Mouse (Mus musculus): Measurements from ENCODE around the gene Obsl1. TPM values are rescaled to one million over a fixed set of nuclear protein-coding genes. Genes with fewer than 3 reads are reported as not detected.

The Obsl1 gene
- polyA plus RNA-seq (2014; fragmentation: Illumina TruSeq; extraction: RNeasy Lipid Tissue Mini Kit (QIAGEN cat#74804); ENCODE audit: low read depth, low replicate concordance), result not detected

DNA sequence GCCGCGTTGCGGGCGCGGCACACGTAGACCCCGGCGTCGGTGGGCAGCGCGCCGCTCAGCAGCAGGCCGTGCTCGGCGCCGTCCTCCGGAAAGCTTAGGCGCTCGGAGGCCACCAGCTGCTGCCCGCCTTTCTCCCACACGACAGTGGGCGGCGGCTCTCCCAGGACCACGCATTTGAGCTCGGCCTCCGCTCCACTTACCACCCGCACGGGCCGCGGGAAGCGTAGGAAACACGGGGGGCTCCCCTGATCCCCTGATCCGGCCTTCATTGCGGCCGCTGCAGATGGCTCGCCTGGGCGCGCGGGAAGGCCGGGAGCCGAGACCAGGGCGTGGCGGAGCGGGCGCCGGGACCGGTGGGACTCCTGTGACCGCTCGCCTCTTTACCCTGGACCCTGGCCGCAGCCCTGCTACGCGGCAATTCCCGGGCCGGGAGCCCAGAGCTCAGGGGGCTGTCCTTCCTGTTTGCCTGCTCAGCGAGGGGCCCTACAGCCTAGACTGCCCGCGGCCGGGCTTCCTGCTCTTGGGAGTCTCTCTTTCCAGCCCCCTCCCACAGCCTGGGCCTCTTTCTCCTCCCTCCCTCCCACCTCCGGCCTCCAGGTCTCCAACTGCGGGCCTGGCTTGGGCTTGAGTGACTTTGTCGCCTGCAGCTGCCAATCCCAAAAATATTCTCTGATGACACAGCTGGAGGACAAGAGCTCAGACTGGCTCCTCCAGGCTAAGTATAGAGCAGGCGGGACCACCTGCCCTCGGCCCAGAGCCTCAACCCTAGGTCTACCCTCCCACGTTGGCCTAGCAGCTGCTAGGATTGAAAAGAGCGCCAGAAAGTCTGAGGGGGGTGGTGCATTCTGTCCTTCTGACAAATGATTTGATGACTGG, at the start of gene Obsl1:
Obsl1 (minus strand) TSS at position 497 of the 876 bp plus-strand sequence.

DNA sequence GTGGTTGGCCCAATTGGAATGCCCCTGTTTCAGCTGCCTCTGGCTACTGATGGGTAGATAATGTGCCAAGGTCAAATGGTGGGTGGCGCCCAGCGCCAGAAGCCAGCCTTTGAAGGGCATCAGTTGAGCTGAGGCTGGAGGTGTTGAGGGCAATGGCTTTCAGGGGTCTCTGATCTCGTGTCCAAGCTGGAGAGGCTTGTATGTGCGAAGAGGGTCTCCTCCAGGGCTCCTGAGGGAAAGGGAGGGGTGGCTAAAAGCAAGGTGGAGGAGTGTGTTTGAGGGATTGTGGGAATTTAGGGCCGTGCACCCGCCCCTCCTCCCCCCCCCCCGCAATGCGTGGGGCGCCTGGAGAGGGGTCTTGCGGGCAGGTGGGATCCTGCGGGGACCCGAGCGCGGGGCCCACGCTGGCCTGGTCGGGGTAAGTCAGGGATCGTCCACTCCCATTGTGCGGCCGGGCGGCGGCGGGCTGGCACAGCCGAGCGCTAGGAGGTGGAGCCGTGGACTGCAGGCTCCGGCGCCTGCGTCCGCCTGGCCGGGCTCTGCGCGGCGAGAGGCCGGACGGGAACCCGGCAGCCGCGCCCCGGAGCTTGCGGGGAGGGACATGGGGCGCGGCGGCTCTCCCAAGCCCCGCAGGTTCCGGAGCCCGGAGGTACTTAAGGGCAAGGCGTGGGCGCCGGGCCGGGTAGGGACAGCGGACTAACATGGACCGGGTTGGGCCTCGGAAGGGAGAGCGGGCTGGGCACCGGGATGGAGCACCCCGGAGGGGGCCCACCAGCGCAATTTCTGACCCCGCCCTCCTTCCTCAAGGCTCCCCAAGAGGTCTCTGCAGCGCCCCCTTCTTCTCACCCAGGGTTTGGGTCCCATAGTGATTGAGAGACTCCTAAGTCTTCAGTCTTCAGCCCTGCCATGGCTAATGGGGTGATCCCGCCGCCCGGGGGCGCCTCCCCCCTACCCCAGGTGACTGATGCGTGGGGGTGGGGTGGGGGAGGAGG, 40.0 kb upstream of the Obsl1 start, which contains the start of gene Slc4a3:
Slc4a3 (plus strand) TSS at position 302 of the 992 bp plus-strand sequence.

DNA sequence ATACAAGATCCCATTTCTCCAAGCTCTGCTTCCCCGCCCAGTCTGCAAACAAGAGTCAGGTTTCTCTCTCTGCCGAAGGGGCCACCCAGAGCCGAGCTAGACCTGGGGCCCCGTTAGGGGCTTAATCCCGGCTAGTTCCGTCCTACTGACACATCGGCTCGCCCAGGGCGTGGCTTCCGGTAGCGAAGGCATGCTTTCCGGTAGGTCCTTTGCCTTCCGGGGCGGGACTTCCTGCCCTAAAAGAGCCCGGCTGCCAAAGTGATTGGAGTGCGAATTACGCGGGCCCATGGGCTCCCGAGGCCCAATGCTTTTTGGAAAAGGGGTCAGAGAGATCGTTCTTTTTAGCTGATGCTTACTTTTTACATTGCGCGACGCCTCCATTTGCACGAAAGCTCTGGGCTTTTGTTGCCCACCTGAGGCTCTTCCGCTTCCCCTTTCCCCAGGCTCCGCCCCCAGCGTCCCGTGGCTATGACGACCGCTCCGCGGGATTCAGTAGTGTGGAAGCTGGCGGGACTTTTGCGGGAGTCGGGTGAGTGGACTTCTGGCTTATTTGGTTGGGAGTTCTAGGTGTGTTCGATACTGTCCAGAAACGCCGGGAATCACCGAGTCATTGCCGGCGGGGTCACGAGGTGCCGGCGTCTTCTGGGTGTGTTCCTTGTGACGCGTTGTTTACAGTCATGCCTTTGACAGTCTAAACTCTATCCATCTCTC, 15.2 kb upstream of the Obsl1 start, which contains the start of gene Stk11ip:
Stk11ip (plus strand) TSS at position 209 of the 711 bp plus-strand sequence.

DNA sequence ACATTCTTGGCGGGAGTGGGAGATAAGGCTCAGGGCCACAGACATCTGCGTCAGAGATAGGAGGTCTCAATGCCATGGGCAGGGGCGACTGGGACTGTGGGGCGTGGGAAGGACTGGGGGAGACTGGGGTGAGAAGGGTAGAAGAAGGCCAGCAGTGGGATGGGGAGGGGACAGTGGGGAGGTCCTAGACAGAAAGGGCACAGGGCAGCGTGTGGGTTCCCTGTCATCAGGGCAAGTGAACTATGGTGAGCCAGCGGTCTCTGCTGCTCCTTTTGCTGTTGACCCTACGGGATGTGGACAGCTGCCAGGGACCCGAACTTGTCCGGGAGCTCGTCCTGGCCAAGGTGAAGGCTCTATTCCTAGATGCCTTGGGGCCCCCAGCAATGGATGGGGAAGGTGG, 754 bp upstream of the Obsl1 start, which contains the start of gene Inha:
Inha (plus strand) TSS at position 72 of the 400 bp plus-strand sequence.

DNA sequence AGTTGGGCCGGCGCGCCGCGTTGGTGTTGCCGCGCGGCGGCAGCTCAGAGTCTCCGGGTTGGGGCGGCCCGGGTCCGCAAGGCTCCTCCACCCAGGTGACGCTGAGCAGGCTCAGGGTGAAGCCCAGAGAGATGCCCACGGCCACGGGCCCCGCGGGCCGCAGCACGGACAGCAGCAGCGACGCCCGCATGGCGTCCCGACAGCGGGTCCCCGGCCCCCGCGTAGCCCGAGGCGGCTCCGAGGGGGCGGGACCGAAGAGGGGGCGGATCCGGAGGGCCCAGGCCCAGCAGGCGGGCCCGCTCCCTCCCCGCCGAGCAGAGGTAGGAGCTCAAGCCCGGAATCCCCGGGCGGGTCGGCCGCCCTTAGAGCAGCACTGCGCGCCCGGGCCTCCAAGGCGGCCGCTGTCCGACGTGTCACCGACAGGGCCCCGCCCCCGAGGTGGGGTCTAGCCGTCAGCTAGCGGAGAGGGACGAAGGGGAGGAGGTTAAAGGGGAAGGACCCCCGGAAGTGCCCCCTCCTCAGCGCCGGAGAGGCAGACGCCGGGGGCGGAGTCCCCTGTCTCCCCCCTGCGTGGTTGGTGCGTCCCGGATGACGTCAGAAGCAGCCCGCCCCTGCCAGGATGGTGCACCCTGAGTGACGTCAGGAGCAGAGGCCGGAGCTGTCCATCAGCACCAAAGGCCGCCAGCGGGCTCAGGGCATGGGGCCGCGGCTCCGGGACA, 27.2 kb downstream of the Obsl1 start, which contains the start of the genes Chpf and Tmem198:
Chpf (minus strand) TSS at position 392 of the 719 bp plus-strand sequence.
Tmem198 (plus strand) TSS at position 617 of the 719 bp plus-strand sequence.

DNA sequence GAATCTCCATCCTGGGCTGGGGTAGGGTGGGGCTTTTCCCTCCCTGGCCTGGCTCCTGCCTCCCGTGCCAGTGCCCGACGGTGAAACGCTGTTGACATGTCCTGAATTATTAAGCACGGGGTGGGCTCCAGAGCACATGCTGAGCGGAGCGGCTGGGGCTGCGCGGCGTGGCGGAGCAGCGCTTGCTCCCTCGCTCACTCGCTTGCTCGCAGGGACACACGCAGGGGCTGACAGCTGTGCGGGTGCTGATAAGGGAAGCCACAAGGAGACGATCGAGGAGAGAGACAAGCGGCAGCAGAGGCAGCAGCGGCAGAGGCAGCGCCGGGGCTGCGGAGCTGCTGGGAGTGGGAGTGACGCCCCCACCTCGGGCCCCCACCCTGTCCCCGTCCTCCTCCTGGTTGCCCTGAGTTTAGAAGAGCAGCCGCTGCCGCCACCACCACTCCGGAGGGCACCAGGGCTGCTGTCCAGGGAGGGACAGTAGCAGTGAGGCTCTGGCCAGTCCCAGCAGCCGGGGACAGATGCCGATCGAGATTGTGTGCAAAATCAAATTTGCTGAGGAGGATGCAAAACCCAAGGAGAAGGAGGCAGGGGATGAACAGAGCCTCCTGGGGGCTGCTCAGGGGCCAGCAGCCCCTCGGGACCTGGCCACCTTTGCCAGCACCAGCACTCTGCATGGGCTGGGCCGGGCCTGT, 55.8 kb downstream of the Obsl1 start, which contains the start of gene Asic4:
Asic4 (plus strand) TSS at position 123 of the 692 bp plus-strand sequence.

DNA sequence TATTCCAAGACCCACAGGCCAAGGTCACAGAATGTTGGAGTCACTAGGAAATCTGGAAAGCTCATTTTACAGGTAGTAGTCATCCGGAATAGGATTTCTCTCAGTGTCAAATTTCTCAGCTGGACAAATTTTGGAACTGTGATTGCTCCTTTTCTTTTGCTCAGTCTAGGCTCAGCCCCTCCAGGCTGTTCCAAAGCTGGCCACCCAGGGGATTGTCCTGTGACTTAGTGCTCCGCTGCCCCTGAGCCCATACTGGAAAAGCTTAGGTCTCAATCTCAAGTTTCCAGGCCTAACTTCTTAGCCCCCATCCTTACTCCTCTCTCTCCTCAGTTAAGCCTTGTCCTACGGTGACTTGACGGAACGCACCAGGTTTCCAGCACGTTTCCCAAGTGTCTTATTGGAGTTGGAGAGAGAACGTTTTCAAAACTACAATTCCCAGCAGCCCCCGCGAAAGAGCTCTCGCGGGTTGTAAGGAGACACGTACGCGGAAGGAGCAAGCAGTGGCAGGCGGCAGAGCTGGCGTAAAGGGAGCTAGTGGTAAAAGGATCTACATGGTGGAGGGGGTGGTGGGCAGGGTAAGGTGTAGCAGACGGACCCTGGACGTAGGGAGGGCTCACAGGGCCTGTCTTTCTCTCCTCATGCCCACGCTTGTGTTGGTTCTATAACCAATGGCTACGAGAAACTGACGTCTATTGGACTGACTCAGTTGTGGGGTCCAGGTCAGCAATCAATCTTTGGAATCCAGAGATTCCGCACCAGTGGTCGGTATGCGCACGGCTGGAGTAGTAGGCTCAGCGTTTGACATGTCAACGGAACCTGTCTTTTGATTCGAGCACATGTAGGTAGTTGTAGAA, 70.5 kb downstream of the Obsl1 start, which contains the start of gene Gmppa:
Gmppa (plus strand) TSS at position 456 of the 854 bp plus-strand sequence.

Other genes with a start within 250 kb of the Obsl1 start
- gene Ptprn, start 241.9 kb downstream of the Obsl1 start, polyA plus RNA-seq (2014; fragmentation: Illumina TruSeq; extraction: RNeasy Lipid Tissue Mini Kit (QIAGEN cat#74804); ENCODE audit: low read depth, low replicate concordance), result not detected
- gene Resp18, start 228.0 kb downstream of the Obsl1 start, polyA plus RNA-seq (2014; fragmentation: Illumina TruSeq; extraction: RNeasy Lipid Tissue Mini Kit (QIAGEN cat#74804); ENCODE audit: low read depth, low replicate concordance), result 11.1 TPM
- gene Dnpep, start 188.5 kb downstream of the Obsl1 start, polyA plus RNA-seq (2014; fragmentation: Illumina TruSeq; extraction: RNeasy Lipid Tissue Mini Kit (QIAGEN cat#74804); ENCODE audit: low read depth, low replicate concordance), result 3.1 TPM
- 20.1 TPM for gene Des, start 146.1 kb downstream of the Obsl1 start, polyA plus RNA-seq (2014; fragmentation: Illumina TruSeq; extraction: RNeasy Lipid Tissue Mini Kit (QIAGEN cat#74804); ENCODE audit: low read depth, low replicate concordance)
- 2.6 TPM for gene Speg, start 131.2 kb downstream of the Obsl1 start, polyA plus RNA-seq (2014; fragmentation: Illumina TruSeq; extraction: RNeasy Lipid Tissue Mini Kit (QIAGEN cat#74804); ENCODE audit: low read depth, low replicate concordance)
- gene Gmppa, start 70.5 kb downstream of the Obsl1 start, polyA plus RNA-seq (2014; fragmentation: Illumina TruSeq; extraction: RNeasy Lipid Tissue Mini Kit (QIAGEN cat#74804); ENCODE audit: low read depth, low replicate concordance), result 12.7 TPM
- not detected for gene Asic4, start 56.0 kb downstream of the Obsl1 start, polyA plus RNA-seq (2014; fragmentation: Illumina TruSeq; extraction: RNeasy Lipid Tissue Mini Kit (QIAGEN cat#74804); ENCODE audit: low read depth, low replicate concordance)
- gene Chpf, start 27.1 kb downstream of the Obsl1 start, polyA plus RNA-seq (2014; fragmentation: Illumina TruSeq; extraction: RNeasy Lipid Tissue Mini Kit (QIAGEN cat#74804); ENCODE audit: low read depth, low replicate concordance), result 0.50 TPM
- not detected for gene Tmem198, start 26.9 kb downstream of the Obsl1 start, polyA plus RNA-seq (2014; fragmentation: Illumina TruSeq; extraction: RNeasy Lipid Tissue Mini Kit (QIAGEN cat#74804); ENCODE audit: low read depth, low replicate concordance)
- gene Inha, start 625 bp upstream of the Obsl1 start, polyA plus RNA-seq (2014; fragmentation: Illumina TruSeq; extraction: RNeasy Lipid Tissue Mini Kit (QIAGEN cat#74804); ENCODE audit: low read depth, low replicate concordance), result not detected
- 2.2 TPM for gene Stk11ip, start 15.1 kb upstream of the Obsl1 start, polyA plus RNA-seq (2014; fragmentation: Illumina TruSeq; extraction: RNeasy Lipid Tissue Mini Kit (QIAGEN cat#74804); ENCODE audit: low read depth, low replicate concordance)
- 0.38 TPM for gene Slc4a3, start 39.8 kb upstream of the Obsl1 start, polyA plus RNA-seq (2014; fragmentation: Illumina TruSeq; extraction: RNeasy Lipid Tissue Mini Kit (QIAGEN cat#74804); ENCODE audit: low read depth, low replicate concordance)